Mouse (Mus musculus) embryonic fibroblast, embryonic 13.5 days (primary cell): Measurements from ENCODE around the gene Snx30.

Source experiments
- CTCF ChIP-seq: IDR thresholded peaks from 2 replicates; pipeline ENCODE4 v1.5.1; 2011; ENCODE audit warnings: mild to moderate bottlenecking, control low read depth, low read length, moderate library complexity, borderline replicate concordance; ENCODE audit not compliant: insufficient read depth
- POLR2A ChIP-seq: IDR thresholded peaks from 2 replicates; pipeline ENCODE4 v1.6.1; 2011; ENCODE audit warnings: low read depth, mild to moderate bottlenecking, control low read depth, low read length, moderate library complexity

GRCm38 (mm10) chr4:59832810-59833209 is 27.2 kb downstream of the Snx30 start:
- TF ChIP-seq POLR2A (no peak), CTCF (no peak)
